Mouse (Mus musculus) gastrocnemius, adult 8-10 months (tissue): ENCODE data around the gene Atg3. TPM values are rescaled to one million over a fixed set of nuclear protein-coding genes. Genes with fewer than 3 reads are reported as not detected.

Experiments used
- DNase-seq, 2 experiments: peaks; one replicate each; pipeline ENCODE4 v3.0.0; 2022; ENCODE audit warnings: low spot score in 2 of 2
- total RNA-seq, 4 experiments: library from RNA; stranded (reverse); gene quantifications; 2 replicates each; pipeline ENCODE4 v1.2.4; 2022

Atg3 gene
- total RNA-seq, 4 experiments from 2014 or later = 20.5 to 23.3 (median 21.9) TPM

DNA sequence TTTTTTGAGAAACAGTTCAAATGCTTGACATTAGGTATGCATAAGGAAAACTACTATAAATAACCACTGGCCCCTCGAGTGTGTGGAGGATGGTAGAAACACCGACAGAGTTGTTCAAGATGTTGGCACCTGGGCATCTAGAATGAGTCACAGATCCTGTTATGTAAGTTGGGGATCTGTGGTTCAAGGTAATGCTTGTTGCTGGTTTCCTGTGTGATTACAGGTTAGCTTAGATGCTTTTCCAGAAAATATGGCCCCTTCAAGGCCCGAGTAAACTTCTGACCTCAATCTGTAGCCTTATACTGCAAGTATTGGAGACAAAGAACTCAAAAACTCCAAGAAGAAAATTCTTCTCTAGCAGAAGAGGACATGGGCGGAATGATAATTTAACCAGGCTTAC lies 45.9 kb downstream of the Atg3 start:
- DNase-seq = no peak

DNA sequence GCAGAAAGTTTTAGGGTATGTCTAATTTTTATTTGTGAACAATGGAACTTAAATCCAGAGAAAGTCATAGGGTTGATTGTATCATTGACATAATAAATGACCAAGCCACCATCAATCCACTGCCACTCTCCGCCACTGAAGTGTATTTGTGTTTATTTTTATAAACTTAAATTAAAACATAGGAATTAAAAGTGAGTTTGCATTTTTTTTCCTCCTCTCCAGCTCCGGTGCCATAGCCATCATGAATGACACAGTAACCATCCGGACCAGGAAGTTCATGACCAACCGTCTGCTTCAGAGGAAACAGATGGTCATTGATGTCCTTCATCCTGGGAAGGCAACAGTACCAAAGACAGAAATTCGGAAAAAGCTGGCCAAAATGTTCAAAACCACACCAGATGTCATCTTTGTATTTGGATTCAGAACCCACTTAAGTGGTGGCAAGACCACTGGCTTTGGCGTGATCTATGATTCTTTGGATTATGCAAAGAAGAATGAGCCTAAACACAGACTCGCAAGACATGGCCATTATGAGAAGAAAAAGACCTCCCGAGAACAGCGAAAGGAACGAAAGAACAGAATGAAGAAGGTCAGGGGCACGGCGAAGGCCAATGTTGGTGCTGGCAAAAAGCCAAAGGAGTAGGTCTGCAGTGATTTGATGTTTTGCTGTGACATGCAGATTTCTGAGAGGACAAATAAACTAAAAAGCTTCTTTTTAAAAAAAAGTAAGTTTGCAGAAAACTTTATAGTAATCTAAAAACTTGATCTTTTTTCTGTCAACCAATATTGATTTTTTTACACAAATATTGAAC lies 46.5 kb downstream of the Atg3 start:
- no peak for DNase-seq

DNA sequence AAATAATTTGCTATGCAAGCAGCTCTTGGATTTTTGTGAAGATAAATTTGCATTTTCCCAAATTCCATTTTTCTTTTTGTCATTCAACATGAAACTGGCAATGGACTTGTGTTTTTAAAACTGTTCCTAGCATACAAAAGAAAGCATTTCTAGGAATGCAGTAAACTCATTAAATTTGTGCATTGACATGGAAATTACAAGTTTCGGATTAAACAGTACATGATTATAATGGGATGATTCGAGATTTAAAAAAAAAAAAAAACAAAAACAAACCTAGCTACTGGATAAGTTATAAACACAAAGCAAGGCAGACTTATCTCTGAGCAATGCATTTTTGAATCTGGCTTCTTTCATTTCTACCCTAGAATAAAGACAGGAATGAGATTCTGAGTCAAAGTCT lies 63.4 kb downstream of the Atg3 start:
- no peak for DNase-seq

DNA sequence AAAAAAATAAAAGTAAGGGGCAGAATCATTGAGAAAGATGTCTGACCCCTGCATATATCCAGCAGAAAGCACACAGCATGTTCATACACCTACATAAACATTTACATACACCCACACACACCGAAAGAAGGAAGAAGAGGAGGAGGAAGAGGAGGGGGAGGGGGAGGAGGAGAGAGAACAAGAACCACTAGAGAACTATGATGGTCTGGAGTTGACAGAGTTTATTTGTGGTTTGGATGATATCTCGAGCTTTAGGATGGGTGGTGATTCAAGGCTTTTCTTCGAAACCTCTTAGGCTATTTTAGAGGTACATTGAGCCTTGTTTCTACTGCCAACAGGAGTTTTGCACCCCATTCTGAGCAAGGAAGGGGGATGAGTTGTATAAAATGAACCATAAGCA lies 64.2 kb downstream of the Atg3 start:
- DNase-seq = no peak

DNA sequence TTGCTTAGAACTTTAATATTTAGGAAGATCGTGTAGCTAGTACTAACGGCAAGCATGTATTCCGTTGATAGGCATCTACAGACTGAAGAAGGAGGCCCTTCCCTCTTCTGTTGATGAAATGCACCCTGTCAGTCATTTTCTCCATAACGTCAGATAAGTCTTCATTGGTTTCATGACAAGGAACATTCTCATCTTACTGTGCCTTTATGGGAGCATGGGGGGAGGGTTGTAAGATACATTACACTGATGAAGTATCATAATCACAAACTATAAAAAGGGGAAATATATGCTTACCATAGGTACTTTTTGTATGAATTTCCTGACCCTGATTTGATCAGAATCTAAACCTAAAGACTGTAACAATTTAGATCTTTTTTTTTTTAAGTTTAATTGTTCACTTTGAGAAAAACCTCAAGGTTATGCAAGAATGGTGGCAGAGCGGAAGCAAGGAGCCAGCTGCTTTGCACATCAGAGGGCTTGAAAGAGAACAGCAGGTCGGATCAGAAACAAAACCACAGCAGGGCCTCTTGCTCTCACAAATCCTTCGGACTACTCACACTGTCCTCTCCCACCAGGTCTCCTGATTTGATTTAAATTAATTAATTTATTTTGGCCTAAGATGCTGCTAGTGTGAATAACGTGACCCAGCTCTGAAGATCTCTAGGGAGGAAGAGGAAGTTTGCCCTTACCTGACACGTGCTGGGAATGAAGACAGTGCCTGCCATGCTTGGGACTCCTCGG lies 65.2 kb downstream of the Atg3 start, which contains the start of gene Btla:
TSS of gene Btla (plus strand) at position 668 of the 741 bp plus-strand sequence.
- no peak for DNase-seq

DNA sequence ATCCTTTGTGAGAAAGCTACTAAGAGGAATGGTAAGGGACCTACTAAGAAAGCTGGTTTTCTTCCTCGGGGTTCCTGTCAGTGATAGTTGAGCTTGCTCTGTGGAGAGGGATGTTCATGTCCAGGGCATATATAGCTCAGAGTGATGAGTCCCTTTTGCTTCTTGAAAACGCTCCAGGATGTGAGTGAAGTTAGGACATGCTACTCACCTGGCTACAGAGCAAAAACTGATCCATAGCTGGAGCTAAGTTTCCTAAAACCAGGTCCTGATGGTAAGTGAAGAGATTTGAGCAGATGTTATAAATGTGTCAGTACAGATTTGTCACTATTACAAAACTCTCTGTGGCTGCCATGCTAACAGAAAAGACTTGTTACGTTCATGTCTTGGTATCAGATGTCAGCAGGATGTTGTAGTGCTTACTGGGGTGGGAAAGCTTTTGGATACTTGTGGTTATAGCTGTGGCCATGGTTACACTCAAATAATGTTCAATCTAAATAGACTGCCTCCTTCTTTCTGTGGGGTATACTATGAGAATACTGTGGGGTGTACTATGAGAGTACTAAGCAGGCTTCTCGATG lies 65.9 kb downstream of the Atg3 start:
- no peak for DNase-seq

DNA sequence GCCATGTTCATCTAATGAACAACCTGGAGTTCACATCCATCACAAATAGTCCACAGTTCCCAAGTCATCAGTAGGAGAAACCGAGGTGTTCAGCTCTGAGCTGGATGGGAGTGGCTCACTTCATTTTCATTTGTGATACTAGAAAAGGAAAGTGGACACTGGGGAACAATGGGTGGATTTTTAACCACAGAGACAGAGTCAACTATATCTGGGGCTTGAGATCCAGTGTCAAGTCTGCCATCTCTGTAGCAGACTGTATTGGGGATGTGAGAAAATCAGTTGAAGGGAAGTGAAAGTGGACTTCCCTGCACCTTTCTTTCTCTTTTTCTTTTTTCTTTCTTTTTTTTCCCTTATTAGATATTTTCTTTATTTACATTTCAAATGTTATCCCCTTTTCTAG lies 68.4 kb downstream of the Atg3 start:
- DNase-seq = no peak

DNA sequence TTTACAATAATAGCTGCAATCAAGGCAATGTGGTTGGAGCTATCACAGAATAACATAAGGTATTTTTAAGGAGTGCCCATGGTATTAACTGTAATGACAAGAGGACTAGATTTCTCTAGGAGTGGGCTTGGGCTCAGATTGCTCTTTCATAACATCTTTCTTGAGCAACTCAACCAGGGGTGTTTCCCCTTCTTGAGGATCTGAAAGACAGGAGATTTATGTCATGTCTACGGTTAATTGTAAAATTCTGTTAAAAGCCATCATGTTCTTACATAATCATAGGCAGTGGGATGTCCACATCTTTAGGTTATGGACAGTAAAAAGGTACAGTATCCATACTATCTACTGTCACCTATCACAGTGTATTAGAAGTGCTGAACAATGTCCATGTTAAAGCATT lies 72.7 kb downstream of the Atg3 start:
- DNase-seq = no peak

DNA sequence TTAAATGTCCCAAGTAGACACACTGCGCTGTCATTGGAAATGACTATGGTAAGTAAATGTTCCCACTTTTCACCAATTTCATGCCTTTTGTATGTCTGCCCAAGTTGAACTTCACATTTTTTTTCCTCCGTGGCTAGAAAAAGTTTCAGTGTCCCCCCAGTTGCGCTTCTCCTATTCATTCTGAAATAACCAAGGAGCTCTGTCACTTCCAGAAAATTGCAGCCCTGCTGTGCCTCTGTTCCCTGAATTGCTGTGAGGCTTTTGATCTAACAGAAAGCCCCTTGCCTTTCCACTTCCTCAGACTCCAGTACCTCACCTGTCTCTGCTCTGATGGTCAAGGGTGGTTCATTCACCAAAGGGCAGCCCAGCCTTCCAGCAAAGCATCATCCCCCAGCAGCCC lies 74.4 kb downstream of the Atg3 start:
- no peak for DNase-seq

Other genes starting within 250 kb of the Atg3 start
- gene Cd200r3, start 215.1 kb upstream of the Atg3 start, total RNA-seq = not detected
- gene Ccdc80, start 65.4 kb upstream of the Atg3 start, total RNA-seq = 10 to 100 TPM in 3 of 4 experiments, 1 to 10 TPM in 1; 9.3 to 24.8 (median 12.4) TPM
- 1 to 10 TPM; 4.0 to 5.5 (median 4.6) TPM for gene Slc35a5, start 79 bp upstream of the Atg3 start, total RNA-seq
- under 1 TPM in 3 of 4 experiments, not detected in 1; 0.19 to 0.64 (median 0.36) TPM for gene Btla, start 65.5 kb downstream of the Atg3 start, total RNA-seq